Mouse (Mus musculus): Measurements from ENCODE around the gene Irf2.
A peak's percentile ranks its signal among the peaks of the same experiment; 100 is the strongest.

The Irf2 gene

GRCm38 (mm10) chr8:46881755-46882419 lies 142.4 kb downstream of the Irf2 start:
- DNase-seq (ENCODE audit: low spot score), result no peak

- DNase-seq (ENCODE audit: low spot score), result no peak
Observed at GRCm38 (mm10) chr8:46882743-46883142, 143.2 kb downstream of the Irf2 start.

- no peak for DNase-seq (ENCODE audit: low spot score)
Observed at GRCm38 (mm10) chr8:46883232-46884000, 143.9 kb downstream of the Irf2 start.

- DNase-seq (ENCODE audit: low spot score), result no peak
Observed at GRCm38 (mm10) chr8:46885786-46886185, 146.3 kb downstream of the Irf2 start.

DNA sequence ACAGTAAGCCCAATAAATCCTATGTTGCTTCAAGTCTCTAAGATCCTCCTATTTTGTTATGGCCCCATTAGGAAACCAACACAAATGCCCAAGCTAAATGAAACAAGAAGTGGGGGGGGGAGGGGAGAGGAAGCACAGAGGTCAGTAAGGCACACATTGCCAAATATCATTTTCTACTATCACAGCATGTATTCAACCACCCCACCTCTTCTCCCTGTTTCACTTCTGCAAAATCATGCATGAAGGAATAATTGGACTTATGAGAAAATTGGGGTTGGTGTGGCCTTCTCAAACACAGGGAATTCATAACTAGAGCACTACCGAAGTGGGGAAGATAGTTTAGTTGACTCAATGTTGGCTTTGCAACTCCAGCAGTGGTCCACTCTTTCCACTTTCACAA lies 146.7 kb downstream of the Irf2 start:
- DNase-seq (ENCODE audit: low spot score), result no peak

GRCm38 (mm10) chr8:46887396-46887795 lies 147.9 kb downstream of the Irf2 start:
- no peak for DNase-seq (ENCODE audit: low spot score)

GRCm38 (mm10) chr8:46888575-46888974 lies 149.0 kb downstream of the Irf2 start:
- peak; percentile 41 for DNase-seq (ENCODE audit: low spot score)

DNA sequence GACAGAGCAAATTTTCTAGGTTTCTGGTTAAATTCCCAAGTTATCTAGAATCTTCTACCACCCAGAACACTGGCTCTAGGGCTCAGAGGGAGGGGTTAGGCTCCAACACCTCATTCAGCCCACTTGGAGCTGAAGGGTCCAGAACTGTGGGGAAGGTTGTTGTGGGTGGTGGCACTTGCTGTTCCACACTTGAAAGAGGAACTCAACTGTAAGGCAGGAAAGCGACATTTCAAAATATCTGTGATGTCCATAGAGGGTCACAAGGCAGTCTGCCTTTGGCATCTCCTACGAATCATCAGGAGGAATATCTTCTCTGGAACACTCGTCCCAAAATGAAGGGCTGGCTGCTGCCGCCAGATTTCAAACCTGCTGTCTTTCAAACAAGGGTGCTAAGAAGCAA lies 150.7 kb downstream of the Irf2 start:
- no peak for DNase-seq (ENCODE audit: low spot score)

DNA sequence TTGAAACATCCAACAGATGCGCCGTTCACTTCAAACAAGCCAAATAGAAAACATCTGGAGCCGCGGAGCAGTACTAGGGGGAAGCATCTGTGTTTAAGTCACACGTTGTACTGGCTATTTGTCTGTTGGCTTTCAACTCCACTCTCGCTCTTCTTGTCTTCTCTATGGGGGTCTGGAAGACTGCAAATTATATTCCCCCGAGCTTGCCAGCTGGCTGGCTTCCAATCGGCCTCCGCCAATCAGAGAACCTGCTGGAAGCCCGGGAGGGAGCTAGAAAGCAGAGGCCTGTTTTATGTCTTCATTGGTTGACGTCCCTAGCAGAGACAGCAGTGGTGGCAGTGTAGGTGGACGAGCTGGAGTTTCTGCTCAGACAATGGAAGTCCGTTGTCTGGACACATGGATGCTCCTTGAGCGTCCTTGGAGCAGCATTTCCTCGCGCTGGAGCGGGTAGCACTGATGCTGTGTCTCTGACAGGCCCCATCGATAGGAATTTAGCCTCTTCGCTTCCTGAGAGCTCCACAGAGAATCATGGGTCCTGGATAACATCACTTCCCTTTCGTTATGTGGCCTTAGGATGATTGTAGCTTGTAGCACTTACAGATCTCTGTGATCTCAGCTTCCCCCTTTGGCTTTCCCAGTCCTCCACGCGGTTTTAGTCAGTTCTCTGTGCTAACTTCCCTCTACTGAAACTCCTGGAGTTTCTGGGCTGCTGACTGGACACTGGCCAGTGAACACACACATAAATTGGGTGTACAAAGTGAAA lies 153.2 kb downstream of the Irf2 start:
- DNase-seq (ENCODE audit: low spot score), result no peak

- no peak for DNase-seq (ENCODE audit: low spot score)
Observed at GRCm38 (mm10) chr8:46894385-46894784, 154.9 kb downstream of the Irf2 start.

DNA sequence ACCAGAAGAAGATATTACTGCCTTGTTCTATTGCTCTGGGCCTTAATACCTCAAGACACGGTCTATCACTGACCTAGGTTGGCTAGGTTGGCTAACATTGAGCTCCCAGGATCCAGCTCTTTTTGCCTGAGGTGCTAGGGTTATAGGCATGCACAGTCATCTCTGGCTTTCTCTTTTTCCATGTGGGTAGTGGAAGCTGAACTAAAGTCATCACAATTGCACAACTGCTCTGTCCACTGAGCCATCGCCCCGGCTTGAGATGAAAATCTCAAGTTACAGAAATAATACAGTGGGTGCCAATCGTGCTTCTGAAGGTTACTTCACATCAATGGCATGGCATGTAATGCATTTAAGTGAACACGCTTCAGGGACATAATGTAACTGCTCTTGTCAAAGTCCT lies 156.5 kb downstream of the Irf2 start:
- no peak for DNase-seq (ENCODE audit: low spot score)

GRCm38 (mm10) chr8:46896704-46897103 lies 157.2 kb downstream of the Irf2 start:
- no peak for DNase-seq (ENCODE audit: low spot score)

All from adipocyte (in vitro differentiated cells).